Mouse (Mus musculus) retina, postnatal 7 days (tissue): ENCODE measurements around the gene Sh3bp4.

Experiments used
- DNase-seq: peaks from one replicate; pipeline ENCODE4 v3.0.0-alpha.2; 2012; ENCODE audit warnings: low read depth, low spot score

Gene Sh3bp4

GRCm38 (mm10) chr1:89184839-89185238, 114.6 kb downstream of the Sh3bp4 start:
- no peak for DNase-seq

- no peak for DNase-seq
Observed at GRCm38 (mm10) chr1:89187441-89187840, 117.2 kb downstream of the Sh3bp4 start.

GRCm38 (mm10) chr1:89188091-89188490, 117.9 kb downstream of the Sh3bp4 start:
- DNase-seq, result no peak

GRCm38 (mm10) chr1:89189204-89189603, 119.0 kb downstream of the Sh3bp4 start:
- DNase-seq, result no peak

GRCm38 (mm10) chr1:89190621-89191020, 120.4 kb downstream of the Sh3bp4 start:
- DNase-seq, result no peak

- no peak for DNase-seq
Observed at GRCm38 (mm10) chr1:89191127-89191740, 121.0 kb downstream of the Sh3bp4 start.

GRCm38 (mm10) chr1:89192536-89193220, 122.5 kb downstream of the Sh3bp4 start:
- no peak for DNase-seq

- no peak for DNase-seq
Observed at GRCm38 (mm10) chr1:89193576-89193975, 123.4 kb downstream of the Sh3bp4 start.

- peak; percentile 74 for DNase-seq
Observed at GRCm38 (mm10) chr1:89195827-89196712, 125.9 kb downstream of the Sh3bp4 start.
